Mouse (Mus musculus): Measurements from ENCODE around the gene Pard3b. TPM values are rescaled to one million over a fixed set of nuclear protein-coding genes. Genes with fewer than 3 reads are reported as not detected.

Pard3b gene
- polyA plus RNA-seq (2012; rRNA removed) = 0.69 and 1.9 TPM in 2 replicates

- Histone ChIP-seq H3K4me3 (ENCODE audit: extremely low read depth, insufficient read depth, insufficient read length) (peak within 1 kb of the TSS; percentile 76), H3K27ac (ENCODE audit: insufficient read depth, low read length) (no peak within 1 kb of the TSS), H3K4me1 (ENCODE audit: control insufficient read depth, insufficient read depth, insufficient read length) (peaks cover 2% of the 10 kb centered on the region; the same call in 1 of the 2 replicates), H3K36me3 (ENCODE audit: control insufficient read depth, insufficient read depth, low read length) (no peaks in the 10 kb centered on the region), H3K27me3 (ENCODE audit: control insufficient read depth, insufficient read depth, low read length) (0 out of 2 replicates have a peak, but pooled peaks cover 1% of the 10 kb centered on the region)
- DNase-seq (ENCODE audit: low read depth in 1 of 2, low spot score in 2 of 2) = peak in 1 of 2 experiments; percentile 26
- TF ChIP-seq POLR2A (IDR thresholded peaks at IDR 0.05; ENCODE audit: low read depth, low read length) = no peak
- no peak for TF ChIP-seq CTCF (IDR thresholded peaks at IDR 0.05; ENCODE audit: extremely low read depth, insufficient read depth, insufficient read length, insufficient replicate concordance)
- 1% methylated on average over 55 of the region's 60 CpGs for WGBS
Observed at GRCm38 (mm10) chr1:61638347-61639111, at the start of gene Pard3b. TSS of gene Pard3b (plus strand) at chr1:61638824.

- DNase-seq (ENCODE audit: low read depth in 1 of 2, low spot score in 2 of 2) = no peak
- Histone ChIP-seq H3K4me1 (ENCODE audit: control insufficient read depth, insufficient read depth, insufficient read length) (no peaks in the 10 kb centered on the region), H3K27ac (ENCODE audit: insufficient read depth, low read length) (no peak overlapping the region), H3K36me3 (ENCODE audit: control insufficient read depth, insufficient read depth, low read length) (no peaks in the 10 kb centered on the region), H3K4me3 (ENCODE audit: extremely low read depth, insufficient read depth, insufficient read length) (no peak overlapping the region), H3K27me3 (ENCODE audit: control insufficient read depth, insufficient read depth, low read length) (no peaks in the 10 kb centered on the region)
- TF ChIP-seq POLR2A (IDR thresholded peaks at IDR 0.05; ENCODE audit: low read depth, low read length) (no peak), CTCF (IDR thresholded peaks at IDR 0.05; ENCODE audit: extremely low read depth, insufficient read depth, insufficient read length, insufficient replicate concordance) (no peak)
Observed at GRCm38 (mm10) chr1:61616176-61616575, 22.4 kb upstream of the Pard3b start.

- Histone ChIP-seq H3K4me1 (ENCODE audit: control insufficient read depth, insufficient read depth, insufficient read length) (no peaks in the 10 kb centered on the region), H3K27me3 (ENCODE audit: control insufficient read depth, insufficient read depth, low read length) (no peaks in the 10 kb centered on the region), H3K4me3 (ENCODE audit: extremely low read depth, insufficient read depth, insufficient read length) (no peak overlapping the region), H3K27ac (ENCODE audit: insufficient read depth, low read length) (no peak overlapping the region), H3K36me3 (ENCODE audit: control insufficient read depth, insufficient read depth, low read length) (no peaks in the 10 kb centered on the region)
- no peak for DNase-seq (ENCODE audit: low read depth in 1 of 2, low spot score in 2 of 2)
- 83% methylated on average over 1 of the region's 1 CpGs for WGBS
- TF ChIP-seq CTCF (IDR thresholded peaks at IDR 0.05; ENCODE audit: extremely low read depth, insufficient read depth, insufficient read length, insufficient replicate concordance) (no peak), POLR2A (IDR thresholded peaks at IDR 0.05; ENCODE audit: low read depth, low read length) (no peak)
Observed at GRCm38 (mm10) chr1:61620651-61621050, 18.0 kb upstream of the Pard3b start.

GRCm38 (mm10) chr1:61629857-61630256, 8.8 kb upstream of the Pard3b start:
- TF ChIP-seq CTCF (IDR thresholded peaks at IDR 0.05; ENCODE audit: extremely low read depth, insufficient read depth, insufficient read length, insufficient replicate concordance) = no peak
- no peak for TF ChIP-seq POLR2A (IDR thresholded peaks at IDR 0.05; ENCODE audit: low read depth, low read length)
- no peak for DNase-seq (ENCODE audit: low read depth in 1 of 2, low spot score in 2 of 2)
- 61% methylated on average over 2 of the region's 2 CpGs for WGBS
- no peaks in the 10 kb centered on the region for H3K27me3 ChIP-seq (ENCODE audit: control insufficient read depth, insufficient read depth, low read length)
- H3K4me1 ChIP-seq (ENCODE audit: control insufficient read depth, insufficient read depth, insufficient read length) = no peaks in the 10 kb centered on the region
- no peak overlapping the region for H3K27ac ChIP-seq (ENCODE audit: insufficient read depth, low read length)
- no peaks in the 10 kb centered on the region for H3K36me3 ChIP-seq (ENCODE audit: control insufficient read depth, insufficient read depth, low read length)
- no peak overlapping the region for H3K4me3 ChIP-seq (ENCODE audit: extremely low read depth, insufficient read depth, insufficient read length)

GRCm38 (mm10) chr1:61639114-61640093, 780 bp downstream of the Pard3b start:
- DNase-seq (ENCODE audit: low read depth in 1 of 2, low spot score in 2 of 2) = peak in 1 of 2 experiments; percentile 4
- 6% methylated on average over 38 of the region's 40 CpGs for WGBS
- no peaks in the 10 kb centered on the region for H3K36me3 ChIP-seq (ENCODE audit: control insufficient read depth, insufficient read depth, low read length)
- H3K27me3 ChIP-seq (ENCODE audit: control insufficient read depth, insufficient read depth, low read length) = 0 out of 2 replicates have a peak, but pooled peaks cover 1% of the 10 kb centered on the region
- peaks cover 2% of the 10 kb centered on the region; the same call in 1 of the 2 replicates for H3K4me1 ChIP-seq (ENCODE audit: control insufficient read depth, insufficient read depth, insufficient read length)
- H3K4me3 ChIP-seq (ENCODE audit: extremely low read depth, insufficient read depth, insufficient read length) = peak overlapping the region; percentile 76; the same call in 1 of the 2 replicates
- TF ChIP-seq POLR2A (IDR thresholded peaks at IDR 0.05; ENCODE audit: low read depth, low read length) (no peak), CTCF (IDR thresholded peaks at IDR 0.05; ENCODE audit: extremely low read depth, insufficient read depth, insufficient read length, insufficient replicate concordance) (no peak)
- H3K27ac ChIP-seq (ENCODE audit: insufficient read depth, low read length) = no peak overlapping the region

- TF ChIP-seq POLR2A (IDR thresholded peaks at IDR 0.05; ENCODE audit: low read depth, low read length) (no peak), CTCF (IDR thresholded peaks at IDR 0.05; ENCODE audit: extremely low read depth, insufficient read depth, insufficient read length, insufficient replicate concordance) (no peak)
- 73% methylated on average over 4 of the region's 4 CpGs for WGBS
- no peak overlapping the region for H3K27ac ChIP-seq (ENCODE audit: insufficient read depth, low read length)
- H3K27me3 ChIP-seq (ENCODE audit: control insufficient read depth, insufficient read depth, low read length) = 0 out of 2 replicates have a peak, but pooled peaks cover 1% of the 10 kb centered on the region
- H3K4me1 ChIP-seq (ENCODE audit: control insufficient read depth, insufficient read depth, insufficient read length) = peaks cover 2% of the 10 kb centered on the region; the same call in 1 of the 2 replicates
- H3K4me3 ChIP-seq (ENCODE audit: extremely low read depth, insufficient read depth, insufficient read length) = no peak overlapping the region
- no peak for DNase-seq (ENCODE audit: low read depth in 1 of 2, low spot score in 2 of 2)
- no peaks in the 10 kb centered on the region for H3K36me3 ChIP-seq (ENCODE audit: control insufficient read depth, insufficient read depth, low read length)
Observed at GRCm38 (mm10) chr1:61641880-61642279, 3.3 kb downstream of the Pard3b start.

Measured in spleen, adult 2 months (tissue).